Mouse (Mus musculus): ENCODE measurements around the gene Lypd8.

DNA sequence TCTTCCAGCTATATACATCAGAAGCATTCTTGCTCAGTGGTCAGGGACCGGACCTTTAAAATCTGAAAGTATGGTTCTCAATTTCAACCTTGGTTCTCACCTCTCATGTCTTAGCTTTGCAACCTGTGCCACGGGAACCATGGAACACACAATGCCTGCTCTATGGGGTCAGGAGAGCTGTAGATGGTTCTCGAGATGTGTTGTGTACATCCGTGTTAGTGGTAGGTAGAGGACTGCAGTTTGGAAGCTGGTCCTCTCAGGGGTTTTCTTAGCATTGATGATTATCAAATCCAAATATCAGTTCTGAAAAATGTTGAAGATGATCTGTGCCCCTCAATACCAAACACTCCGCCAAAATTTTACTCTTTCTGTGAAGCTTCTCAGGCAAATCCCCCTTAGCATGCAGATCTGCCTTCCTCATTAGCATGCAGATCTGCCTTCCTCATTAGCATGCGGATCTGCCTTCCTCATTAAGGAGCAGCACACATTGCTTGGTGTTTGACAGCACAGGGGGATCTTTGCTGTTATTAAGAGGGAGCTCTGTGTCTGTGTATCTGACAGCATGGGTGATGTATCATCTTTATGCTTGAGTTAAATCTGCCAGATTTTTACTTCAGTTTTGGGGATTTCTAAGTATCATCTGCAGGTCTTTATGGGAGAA lies 21.3 kb downstream of the Lypd8 start:
- TF ChIP-seq CTCF (IDR thresholded peaks at IDR 0.05; ENCODE audit: low read depth, low read length) (no peak), POLR2A (IDR thresholded peaks at IDR 0.05; ENCODE audit: extremely low read depth, insufficient read depth, low read length) (no peak)
